Mouse (Mus musculus) megakaryocyte, adult 5-6 weeks (primary cell): Measurements from ENCODE around the gene Stk38l. TPM values are rescaled to one million over a fixed set of nuclear protein-coding genes. Genes with fewer than 3 reads are reported as not detected.
"Not testable (repeated sequence)": the region's sequence is repeated elsewhere in the genome, so short reads cannot be mapped to it uniquely, and the experiment has no call there.

Experiments used
- ATAC-seq: 2 replicates; pipeline ENCODE4 v1.8.0; 2016; ENCODE audit warnings: mild to moderate bottlenecking, inconsistent platforms; ENCODE audit not compliant: poor library complexity, severe bottlenecking
- total RNA-seq, 2 experiments: library from RNA; stranded (forward) in 1 of 2; stranded (reverse) in 1 of 2; fragments of 153-499, 151-499 nt in 1 of 2; fragments of 221-1000, 200-1000 nt in 1 of 2; gene quantifications; 2 replicates each; pipeline versions ENCODE4 v1.2.3 to v1.2.4; 2015 to 2017

Stk38l gene
- total RNA-seq, 2 experiments from 2014 or later = 2.2 to 2.8 TPM

- ATAC-seq = 0 out of 2 replicates have a peak, but pooled peaks have one; percentile 7
Observed at GRCm38 (mm10) chr6:146732676-146733075, 7.9 kb downstream of the Stk38l start.

- ATAC-seq = peak; percentile 76
Observed at GRCm38 (mm10) chr6:146733554-146733953, 8.8 kb downstream of the Stk38l start.

DNA sequence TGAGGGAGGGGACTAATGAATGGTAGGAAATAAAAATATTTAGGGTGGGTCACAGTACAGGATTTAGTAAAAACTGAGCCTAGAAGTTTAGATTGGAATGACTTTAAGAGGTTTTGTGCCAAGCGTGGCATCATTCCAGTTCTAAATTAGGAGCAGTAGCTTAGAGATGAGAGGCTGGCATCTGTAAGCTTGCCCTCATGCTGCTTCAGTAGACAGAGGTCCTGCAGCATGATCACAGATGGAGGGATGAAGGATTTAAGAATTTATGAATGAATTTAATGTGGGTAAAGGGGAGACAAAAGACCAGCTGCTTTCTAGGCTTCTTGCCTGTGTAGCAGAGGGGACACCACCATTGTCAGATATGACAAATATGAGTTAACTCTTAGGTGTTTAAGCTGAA, 14.1 kb downstream of the Stk38l start:
- ATAC-seq = no peak

GRCm38 (mm10) chr6:146740724-146741123, 15.9 kb downstream of the Stk38l start:
- ATAC-seq = no peak

DNA sequence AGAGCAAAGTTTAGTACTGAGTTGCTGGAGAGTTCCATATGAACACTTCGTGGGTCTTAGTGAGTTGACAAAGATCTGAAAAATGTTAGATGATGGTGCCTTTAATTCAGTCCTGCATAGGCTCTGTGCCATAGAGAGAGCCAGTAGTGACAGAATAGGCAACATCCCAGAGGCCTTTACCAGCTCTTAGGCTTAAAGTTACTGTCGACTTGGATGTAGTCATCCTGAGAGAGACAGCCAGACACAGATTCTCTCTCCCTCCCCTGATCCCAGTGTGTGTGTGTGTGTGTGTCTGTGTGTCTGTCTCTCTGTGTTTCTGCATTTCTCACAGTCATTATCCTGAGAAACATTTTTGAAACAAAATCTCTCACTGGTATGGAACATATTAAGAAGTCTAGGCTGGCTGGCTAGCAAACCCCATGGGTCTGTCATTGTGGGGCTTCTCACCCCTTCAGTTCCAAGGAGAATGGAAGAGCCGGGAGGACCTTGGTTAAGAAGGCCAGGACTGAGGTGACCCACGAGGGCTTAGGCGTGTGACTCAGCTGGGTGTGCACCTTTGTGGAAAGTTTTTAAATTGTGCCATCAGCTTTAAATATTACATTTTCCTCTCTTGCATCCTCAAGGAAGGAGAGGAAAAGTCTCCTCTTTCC, 17.3 kb downstream of the Stk38l start:
- ATAC-seq = no peak

DNA sequence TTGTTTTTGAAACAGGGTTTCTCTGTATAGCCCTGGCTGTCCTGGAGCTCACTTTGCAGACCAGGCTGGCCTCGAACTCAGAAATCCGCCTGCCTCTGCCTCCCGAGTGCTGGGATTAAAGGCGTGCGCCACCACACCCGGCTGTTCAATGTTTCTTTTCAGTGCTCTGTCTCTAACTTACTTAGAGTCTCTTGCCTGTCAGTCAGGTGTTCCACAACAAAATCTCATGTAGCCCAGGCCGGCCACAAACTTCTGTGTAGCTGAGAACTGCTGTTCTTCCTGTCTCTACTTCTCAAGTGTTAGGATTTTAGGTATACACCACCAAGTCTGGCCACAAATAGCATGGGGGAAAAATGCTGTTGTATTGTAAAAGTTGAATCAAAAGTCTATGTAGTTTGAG, 19.5 kb downstream of the Stk38l start:
- not testable (repeated sequence) for ATAC-seq

DNA sequence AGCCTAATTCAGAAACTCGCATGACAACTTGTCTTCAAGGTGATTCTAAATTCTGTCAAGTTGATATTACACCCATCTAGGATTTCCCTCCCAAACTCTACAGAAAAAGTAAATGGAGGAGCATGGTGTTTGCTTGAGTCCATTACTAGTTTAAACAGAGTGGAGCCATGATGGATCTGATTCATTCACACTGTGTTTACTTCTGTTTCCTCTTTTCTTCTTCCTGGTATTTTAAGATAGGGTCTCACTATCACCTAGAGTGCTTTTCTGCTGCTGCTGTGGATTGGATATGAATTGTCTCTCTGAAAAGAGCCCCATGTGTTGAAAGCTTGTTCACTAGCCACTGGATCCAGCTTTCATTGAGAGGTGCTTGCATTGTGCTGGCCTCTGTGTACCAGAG, 20.4 kb downstream of the Stk38l start:
- peak; percentile 58 for ATAC-seq

- no peak for ATAC-seq
Observed at GRCm38 (mm10) chr6:146746577-146746976, 21.8 kb downstream of the Stk38l start.

DNA sequence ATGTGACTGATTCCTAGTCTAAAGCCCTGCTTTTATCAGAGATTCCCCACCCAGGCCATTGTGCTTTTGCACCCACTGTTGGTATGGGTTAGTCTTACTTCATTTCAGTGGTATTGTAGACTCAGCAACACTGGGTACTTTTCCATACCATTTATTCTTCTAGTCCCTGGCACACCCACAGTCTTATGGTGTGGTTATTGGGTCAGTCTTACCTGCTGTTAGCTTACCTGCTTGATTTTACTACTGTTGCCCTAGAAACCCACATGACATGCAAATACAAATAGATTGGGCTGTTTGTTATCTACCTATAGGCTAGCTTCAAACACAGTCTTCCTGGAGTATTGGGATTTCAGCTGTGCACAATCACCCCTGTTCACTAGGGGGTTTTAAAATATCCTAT, 22.3 kb downstream of the Stk38l start:
- ATAC-seq = no peak

GRCm38 (mm10) chr6:146748271-146748670, 23.5 kb downstream of the Stk38l start:
- no peak for ATAC-seq

DNA sequence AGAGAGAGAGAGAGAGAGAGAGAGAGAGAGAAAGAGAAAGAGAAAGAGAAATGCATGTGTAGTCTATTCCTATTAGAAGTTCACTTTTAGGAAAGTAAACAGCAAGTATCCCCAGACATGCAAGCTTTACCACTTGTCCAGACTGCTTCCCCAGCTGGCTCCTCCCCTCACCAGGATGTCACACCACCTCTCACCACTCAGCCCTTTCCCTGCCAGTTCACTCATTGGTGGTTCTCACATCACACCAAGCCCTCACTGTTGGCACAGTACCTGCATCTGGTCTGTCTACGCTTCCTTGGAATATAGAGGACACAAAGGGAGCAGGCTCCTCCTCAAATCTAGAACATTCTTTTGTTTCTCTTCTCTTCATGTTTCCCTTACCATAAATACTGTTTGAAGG, 26.9 kb downstream of the Stk38l start:
- ATAC-seq = no peak

GRCm38 (mm10) chr6:146752178-146752577, 27.4 kb downstream of the Stk38l start:
- no peak for ATAC-seq

DNA sequence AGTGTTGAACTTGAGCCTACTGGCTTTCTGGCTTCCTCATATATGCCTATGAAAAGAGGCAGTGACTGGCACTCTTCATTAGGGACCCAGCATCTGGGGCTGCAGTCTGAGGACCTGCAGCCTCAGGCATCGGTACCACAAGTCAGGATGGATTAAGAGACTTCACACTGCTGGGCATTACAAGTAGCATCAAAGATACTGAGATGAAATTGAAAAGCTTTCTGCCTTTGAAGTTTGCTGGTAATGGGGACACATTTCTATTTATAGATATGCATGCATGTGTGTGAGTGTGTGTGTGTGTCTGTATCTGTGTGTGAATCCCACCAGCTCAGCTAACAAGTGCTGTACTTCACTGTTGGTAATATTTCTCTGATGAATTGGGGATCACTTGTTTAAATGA, 27.8 kb downstream of the Stk38l start:
- no peak for ATAC-seq

- no peak for ATAC-seq
Observed at GRCm38 (mm10) chr6:146753560-146754160, 28.9 kb downstream of the Stk38l start.

DNA sequence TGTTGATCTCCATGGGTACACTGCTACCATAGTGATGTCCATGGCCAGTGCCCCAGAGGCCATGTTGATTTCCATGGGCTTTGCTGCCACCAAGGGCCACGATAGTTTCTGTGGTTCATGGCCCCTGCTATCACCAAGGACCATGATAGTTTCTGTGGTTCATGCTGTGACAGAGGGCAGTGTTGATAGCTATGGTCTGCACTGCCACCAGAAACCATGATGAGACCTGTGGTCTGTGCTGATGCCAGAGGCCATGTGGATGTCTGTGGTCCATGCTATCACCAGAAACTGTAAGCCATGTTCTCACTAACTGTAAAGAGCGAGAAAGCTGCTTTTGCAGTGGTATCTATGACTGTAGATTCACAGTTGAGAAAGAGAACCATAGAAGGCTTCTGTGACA, 30.3 kb downstream of the Stk38l start:
- no peak for ATAC-seq

- no peak for ATAC-seq
Observed at GRCm38 (mm10) chr6:146755679-146756078, 30.9 kb downstream of the Stk38l start.

DNA sequence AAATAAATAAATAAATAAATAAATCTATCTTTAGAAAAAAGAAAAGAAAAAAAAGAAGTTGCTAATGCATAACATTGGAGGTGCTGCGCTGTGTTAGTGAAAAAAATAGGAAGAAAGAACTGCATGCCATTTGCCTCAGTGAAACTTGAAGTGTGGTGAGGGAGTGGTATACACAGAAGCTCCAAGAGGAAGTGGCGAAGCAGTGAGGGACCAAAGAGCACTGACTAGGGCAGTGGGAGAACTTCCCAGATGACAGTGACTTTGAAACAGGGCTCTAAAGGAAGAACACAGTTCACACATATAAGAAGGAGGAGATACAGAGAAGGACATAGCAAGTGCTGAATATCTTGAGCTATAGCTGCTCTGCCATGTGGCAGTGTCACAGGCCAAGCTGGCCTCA, 34.2 kb downstream of the Stk38l start:
- ATAC-seq = peak; percentile 93

DNA sequence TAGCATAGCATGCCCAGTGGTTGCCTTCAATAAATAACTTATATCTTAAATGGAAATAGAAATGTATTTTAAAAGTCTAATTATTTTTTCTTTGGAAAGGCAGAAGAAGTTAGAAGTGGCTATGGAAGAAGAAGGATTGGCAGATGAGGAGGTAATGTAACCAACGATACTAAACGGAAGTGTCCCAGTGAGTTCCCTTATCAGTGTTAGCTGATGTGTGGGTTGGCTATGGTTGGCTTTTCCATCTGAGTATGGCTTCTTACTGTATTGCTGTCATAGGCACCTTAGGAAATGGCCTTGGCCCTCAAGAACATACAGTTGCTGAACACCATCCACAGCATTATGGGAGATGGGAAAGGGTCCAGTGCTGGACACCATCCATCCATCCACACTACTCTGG, 35.2 kb downstream of the Stk38l start:
- no peak for ATAC-seq

GRCm38 (mm10) chr6:146760736-146761135, 35.9 kb downstream of the Stk38l start:
- no peak for ATAC-seq

GRCm38 (mm10) chr6:146762264-146762898, 37.6 kb downstream of the Stk38l start:
- peak; percentile 31; the same call in 1 of the 2 replicates for ATAC-seq

GRCm38 (mm10) chr6:146764593-146764992, 39.8 kb downstream of the Stk38l start:
- no peak for ATAC-seq

- no peak for ATAC-seq
Observed at GRCm38 (mm10) chr6:146765270-146765669, 40.5 kb downstream of the Stk38l start.
